Mouse (Mus musculus) embryonic facial prominence, embryonic 14.5 days (tissue): Measurements from ENCODE around the gene Vpreb1. TPM values are rescaled to one million over a fixed set of nuclear protein-coding genes. Genes with fewer than 3 reads are reported as not detected.
"Not testable (repeated sequence)": the region's sequence is repeated elsewhere in the genome, so short reads cannot be mapped to it uniquely, and the experiment has no call there.

Experiments used
- ATAC-seq: fragments of 200-750 bp; cut with Nextera tagmentation; 2 replicates; pipeline ENCODE4 v1.8.0; 2017; ENCODE audit warnings: low read depth, moderate number of reproducible peaks, moderate TSS enrichment
- DNase-seq: peaks from one replicate; pipeline ENCODE4 v3.0.0-alpha.2; 2015; ENCODE audit warnings: low spot score
- H3K27ac ChIP-seq: fragments of 300-500 bp; sonication (generic); replicated peaks from 2 replicates; pipeline ENCODE4 v1.5.1; 2014; ENCODE audit warnings: low read depth, mild to moderate bottlenecking, low read length, moderate library complexity
- H3K27me3 ChIP-seq: fragments of 300-500 bp; sonication (generic); replicated peaks from 2 replicates; pipeline ENCODE4 v1.6.1; 2014; ENCODE audit warnings: low read length; ENCODE audit not compliant: control insufficient read depth, insufficient read depth
- H3K36me3 ChIP-seq: fragments of 300-500 bp; sonication (generic); 2 replicates; pipeline ENCODE4 v1.6.1; 2014; ENCODE audit warnings: low read length, mixed read lengths; ENCODE audit not compliant: control insufficient read depth, insufficient read depth
- H3K4me1 ChIP-seq: fragments of 300-500 bp; sonication (generic); 2 replicates; pipeline ENCODE4 v1.6.1; 2014; ENCODE audit warnings: antibody characterized with exemption, low read length; ENCODE audit not compliant: control insufficient read depth, insufficient read depth
- H3K4me2 ChIP-seq: fragments of 300-500 bp; sonication (generic); 2 replicates; pipeline ENCODE4 v1.6.1; 2014; ENCODE audit warnings: low read depth, mild to moderate bottlenecking, low read length, moderate library complexity, mixed read lengths
- H3K4me3 ChIP-seq: fragments of 300-500 bp; sonication (generic); 2 replicates; pipeline ENCODE4 v1.5.1; 2014; ENCODE audit warnings: low read depth, mild to moderate bottlenecking, low read length
- H3K9ac ChIP-seq: fragments of 300-500 bp; sonication (generic); 2 replicates; pipeline ENCODE4 v1.6.1; 2014; ENCODE audit warnings: low read depth, mild to moderate bottlenecking, low read length, moderate library complexity, mixed read lengths
- H3K9me3 ChIP-seq: fragments of 300-500 bp; sonication (generic); 2 replicates; pipeline ENCODE4 v1.6.1; 2016; ENCODE audit warnings: low read length; ENCODE audit not compliant: control insufficient read depth
- WGBS: fragments of 180-500 bp; shearing (Covaris S2); extraction: QIAGEN DNeasy Blood & Tissue Kit; methylation state at CpG from one replicate; pipeline ENCODE4 v1.1.7; 2014; 5-methylcytosine and 5-hydroxymethylcytosine counted together
- polyA plus RNA-seq: library from polyadenylated mRNA; unstranded; fragments of >200 nt; fragmentation: Nextera tagmentation; extraction: Ambion mirVana; gene quantifications from 2 replicates; pipeline ENCODE4 v1.2.1, GENCODE M21; 2014

Vpreb1 gene
- polyA plus RNA-seq, 1 experiment from 2014 or later: 1.6 TPM

DNA sequence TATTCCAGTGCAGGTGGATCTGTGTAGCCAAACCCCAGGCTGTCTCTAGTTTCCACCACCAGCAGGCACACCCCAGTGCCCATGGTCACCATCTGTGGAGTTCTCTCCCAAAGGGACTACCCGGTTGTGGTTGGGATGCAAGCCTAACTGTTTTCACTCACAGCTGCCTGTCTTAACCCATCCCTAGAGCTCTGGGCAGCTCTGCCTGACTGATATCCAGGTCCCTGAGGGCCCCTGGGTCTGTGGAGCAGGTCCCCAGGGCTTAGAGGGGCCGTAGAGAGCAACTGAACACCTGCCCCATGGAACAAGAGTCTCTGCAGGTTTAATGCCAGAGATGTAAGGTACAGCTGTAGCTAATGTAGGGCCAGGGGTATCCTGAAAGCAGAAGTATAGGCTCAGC is 6.7 kb downstream of the Vpreb1 start, which contains the start of gene Igll1:
TSS of gene Igll1 (minus strand) at position 8 of the 400 bp plus-strand sequence.
- no peak within 1 kb of the TSS for H3K9ac ChIP-seq
- H3K27me3 ChIP-seq: no peaks in the 10 kb centered on the region
- H3K4me2 ChIP-seq: no peak within 1 kb of the TSS
- DNase-seq: no peak
- H3K27ac ChIP-seq: no peak within 1 kb of the TSS
- H3K4me1 ChIP-seq: no peaks in the 10 kb centered on the region
- H3K4me3 ChIP-seq: no peak within 1 kb of the TSS
- H3K36me3 ChIP-seq: no peaks in the 10 kb centered on the region
- 67% methylated on average over 2 of the region's 2 CpGs for WGBS
- no peaks in the 10 kb centered on the region for H3K9me3 ChIP-seq
- peak; percentile 42; the same call in 1 of the 2 replicates for ATAC-seq

DNA sequence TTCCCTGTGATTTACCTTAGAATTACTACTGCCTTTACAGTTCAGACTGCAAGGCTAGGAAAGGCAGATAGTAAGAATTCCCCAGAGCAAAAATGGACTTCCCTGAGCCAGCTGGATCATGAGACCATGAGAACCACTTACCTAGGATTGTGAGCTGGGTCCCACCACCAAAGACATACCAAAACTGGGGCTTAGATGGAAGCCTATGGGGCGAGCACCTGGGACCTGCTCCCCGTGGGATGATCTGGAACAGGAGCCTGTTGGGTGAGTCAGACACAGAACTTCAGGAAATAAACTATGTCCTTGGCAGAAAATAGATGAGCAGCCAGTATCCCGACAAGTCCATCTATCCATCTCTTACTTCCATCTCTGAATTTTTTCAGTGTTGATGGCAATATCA is 8.4 kb downstream of the Vpreb1 start:
- 62% methylated on average over 3 of the region's 3 CpGs for WGBS
- no peak for ATAC-seq
- no peak overlapping the region for H3K4me2 ChIP-seq
- H3K36me3 ChIP-seq: no peaks in the 10 kb centered on the region
- DNase-seq: no peak
- H3K27me3 ChIP-seq: no peaks in the 10 kb centered on the region
- no peak overlapping the region for H3K4me3 ChIP-seq
- no peaks in the 10 kb centered on the region for H3K4me1 ChIP-seq
- no peak overlapping the region for H3K9ac ChIP-seq
- no peak overlapping the region for H3K27ac ChIP-seq
- no peaks in the 10 kb centered on the region for H3K9me3 ChIP-seq

DNA sequence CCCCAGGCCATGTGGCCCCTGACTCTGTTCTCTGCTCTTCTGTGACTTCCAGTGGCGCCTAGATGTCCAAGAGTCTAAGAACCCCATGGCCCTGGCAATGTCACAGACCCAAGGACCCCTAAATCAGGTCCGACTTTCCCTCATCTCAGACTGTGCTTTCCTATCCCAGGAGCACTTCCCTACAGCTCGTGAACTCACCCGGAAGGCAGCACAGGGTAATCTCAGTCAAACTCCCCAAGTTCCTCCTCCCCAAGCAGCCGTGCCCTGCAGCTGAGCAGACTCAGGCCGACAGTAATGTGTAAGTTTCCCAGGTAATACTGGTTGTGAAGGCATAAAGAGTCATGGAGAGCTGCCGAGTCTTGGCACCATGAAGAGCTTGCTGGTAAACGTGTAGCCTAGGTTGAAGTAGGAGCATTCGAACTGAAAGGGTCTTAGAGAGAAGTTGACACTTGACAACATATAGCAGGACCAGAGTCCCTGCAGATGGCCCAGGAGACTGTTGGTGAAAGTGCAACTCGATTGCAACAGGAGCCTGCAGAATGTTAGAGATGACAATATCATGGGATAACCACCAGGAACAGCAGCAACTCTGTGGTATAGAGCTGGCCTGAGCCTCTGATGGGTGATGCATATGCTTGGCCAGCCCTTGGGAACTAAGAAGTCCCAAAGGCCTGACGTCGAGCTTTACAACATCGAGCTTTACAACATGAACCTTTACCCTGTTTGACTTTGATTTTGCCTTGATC is 13.7 kb downstream of the Vpreb1 start:
- ATAC-seq (no peak), DNase-seq (no peak)
- Histone ChIP-seq H3K4me2 (no peak overlapping the region), H3K4me3 (no peak overlapping the region), H3K36me3 (no peaks in the 10 kb centered on the region), H3K27me3 (no peaks in the 10 kb centered on the region), H3K27ac (no peak overlapping the region), H3K9ac (no peak overlapping the region), H3K9me3 (no peaks in the 10 kb centered on the region), H3K4me1 (no peaks in the 10 kb centered on the region)
- 74% methylated on average over 13 of the region's 13 CpGs for WGBS

DNA sequence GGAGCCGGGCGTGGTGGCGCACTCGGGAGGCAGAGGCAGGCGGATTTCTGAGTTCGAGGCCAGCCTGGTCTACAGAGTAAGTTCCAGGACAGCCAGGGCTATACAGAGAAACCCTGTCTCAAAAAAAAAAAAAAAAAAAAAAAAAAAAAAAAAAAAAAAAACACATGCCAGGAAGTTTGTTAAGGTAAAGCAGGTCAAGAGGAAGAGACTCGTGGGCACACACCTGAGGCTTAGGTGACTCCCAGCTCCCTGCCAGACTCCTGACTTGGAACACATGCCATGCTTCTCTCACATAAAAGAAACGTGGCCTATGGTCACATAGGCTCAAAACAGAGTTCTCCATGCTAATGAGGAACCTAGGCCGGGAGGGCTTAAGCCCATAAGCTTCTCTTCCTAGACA is 14.6 kb downstream of the Vpreb1 start:
- not testable (repeated sequence) for DNase-seq, H3K9ac ChIP-seq, H3K9me3 ChIP-seq, H3K4me1 ChIP-seq, H3K27me3 ChIP-seq, H3K36me3 ChIP-seq, ATAC-seq, H3K4me2 ChIP-seq, H3K4me3 ChIP-seq, H3K27ac ChIP-seq
- whole genome bisulfite sequencing: 84% methylated on average over 9 of the region's 9 CpGs

DNA sequence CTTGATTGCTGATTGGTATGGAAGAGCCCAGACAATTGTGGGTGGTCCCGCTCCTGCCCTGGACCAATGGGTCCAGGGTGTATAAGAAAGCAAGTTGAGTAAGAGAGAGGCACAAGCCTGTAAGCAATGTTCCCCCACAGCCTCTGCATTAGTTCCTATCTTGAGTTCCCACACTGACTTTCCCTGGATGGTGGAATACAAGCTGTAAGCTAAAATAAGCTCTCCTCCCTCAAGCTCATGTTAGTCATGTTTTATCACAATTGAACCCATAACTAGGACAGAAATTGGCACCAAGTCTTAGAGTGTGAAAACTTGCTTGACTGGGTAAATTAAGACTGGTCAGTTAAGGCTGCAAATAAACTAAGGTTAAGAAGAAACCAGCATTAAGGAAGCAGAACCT is 15.1 kb downstream of the Vpreb1 start:
- H3K9me3 ChIP-seq: no peaks in the 10 kb centered on the region
- H3K36me3 ChIP-seq: no peaks in the 10 kb centered on the region
- WGBS: 92% methylated on average over 1 of the region's 1 CpGs
- H3K4me2 ChIP-seq: no peak overlapping the region
- DNase-seq (no peak), ATAC-seq (no peak)
- H3K9ac ChIP-seq: no peak overlapping the region
- no peak overlapping the region for H3K4me3 ChIP-seq
- H3K4me1 ChIP-seq: no peaks in the 10 kb centered on the region
- H3K27me3 ChIP-seq: no peaks in the 10 kb centered on the region
- no peak overlapping the region for H3K27ac ChIP-seq

DNA sequence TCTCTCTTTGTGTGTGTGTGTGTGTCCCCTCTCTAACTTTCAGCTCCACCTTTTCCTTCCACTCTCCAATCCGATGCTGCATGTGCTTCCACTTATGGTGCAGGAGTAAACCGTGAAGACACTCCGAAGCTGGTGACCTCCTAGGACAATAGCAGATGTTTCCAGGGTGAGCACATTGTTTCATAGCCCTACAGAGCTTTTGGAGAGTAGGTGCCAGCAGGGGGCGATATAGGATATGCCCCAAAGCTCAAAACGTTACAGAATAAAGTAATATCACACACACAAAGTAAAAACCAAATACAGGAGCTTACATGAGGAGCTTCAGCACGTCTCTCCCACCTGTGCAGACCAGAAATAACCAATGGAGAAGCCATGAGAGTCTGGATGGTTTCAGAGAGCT is 15.8 kb downstream of the Vpreb1 start:
- Histone ChIP-seq H3K9me3 (no peaks in the 10 kb centered on the region), H3K4me1 (no peaks in the 10 kb centered on the region), H3K27ac (no peak overlapping the region), H3K4me3 (no peak overlapping the region), H3K36me3 (no peaks in the 10 kb centered on the region), H3K4me2 (no peak overlapping the region), H3K9ac (no peak overlapping the region), H3K27me3 (no peaks in the 10 kb centered on the region)
- ATAC-seq (no peak), DNase-seq (peak; percentile 42)
- 26% methylated on average over 6 of the region's 6 CpGs for WGBS

DNA sequence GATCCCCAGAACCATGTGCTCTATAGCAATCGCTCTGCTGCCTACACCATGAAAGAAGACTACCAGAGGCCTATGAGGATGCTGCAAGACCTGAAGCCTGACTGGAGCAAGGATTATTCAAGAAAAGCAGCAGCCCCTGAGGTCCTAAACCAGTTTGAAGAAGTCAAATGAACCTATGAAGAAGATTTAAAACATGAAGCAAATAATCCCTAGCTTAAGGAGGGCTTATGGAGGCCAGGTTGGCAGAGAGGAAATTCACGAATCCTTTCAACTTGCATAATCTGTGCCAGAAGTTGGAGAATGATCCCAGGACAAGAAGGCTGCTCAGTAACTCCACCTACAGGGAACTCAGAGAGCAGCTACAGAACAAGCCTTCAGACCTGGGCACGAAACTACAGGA is 18.2 kb downstream of the Vpreb1 start:
- Histone ChIP-seq H3K4me2 (no peak overlapping the region), H3K9me3 (no peaks in the 10 kb centered on the region), H3K27me3 (no peaks in the 10 kb centered on the region), H3K27ac (no peak overlapping the region), H3K36me3 (no peaks in the 10 kb centered on the region), H3K9ac (no peak overlapping the region), H3K4me1 (no peaks in the 10 kb centered on the region), H3K4me3 (no peak overlapping the region)
- 75% methylated on average over 3 of the region's 3 CpGs for WGBS
- no peak for DNase-seq
- ATAC-seq: no peak

DNA sequence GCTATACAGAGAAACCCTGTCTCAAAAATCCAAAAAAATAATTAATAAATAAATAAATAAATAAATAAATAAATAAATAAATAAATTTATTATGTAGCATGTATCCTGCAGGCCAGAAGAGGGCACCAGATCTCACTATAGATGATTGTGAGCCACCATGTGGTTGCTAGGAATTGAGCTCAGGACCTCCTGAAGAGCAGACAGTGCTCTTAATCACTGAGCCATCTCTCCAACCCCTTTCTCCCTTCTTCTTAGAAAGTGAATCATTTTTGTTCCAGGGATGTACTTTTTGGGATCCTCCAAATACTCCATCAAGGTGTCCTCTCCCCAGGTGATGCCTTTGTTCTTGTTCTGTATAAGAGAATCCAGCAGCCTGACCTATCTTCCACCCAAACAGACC is 21.4 kb downstream of the Vpreb1 start:
- Histone ChIP-seq H3K4me3 (no peak overlapping the region), H3K27me3 (no peaks in the 10 kb centered on the region), H3K36me3 (no peaks in the 10 kb centered on the region), H3K9ac (no peak overlapping the region), H3K4me2 (no peak overlapping the region), H3K27ac (no peak overlapping the region), H3K4me1 (no peaks in the 10 kb centered on the region), H3K9me3 (no peaks in the 10 kb centered on the region)
- ATAC-seq (no peak), DNase-seq (no peak)

DNA sequence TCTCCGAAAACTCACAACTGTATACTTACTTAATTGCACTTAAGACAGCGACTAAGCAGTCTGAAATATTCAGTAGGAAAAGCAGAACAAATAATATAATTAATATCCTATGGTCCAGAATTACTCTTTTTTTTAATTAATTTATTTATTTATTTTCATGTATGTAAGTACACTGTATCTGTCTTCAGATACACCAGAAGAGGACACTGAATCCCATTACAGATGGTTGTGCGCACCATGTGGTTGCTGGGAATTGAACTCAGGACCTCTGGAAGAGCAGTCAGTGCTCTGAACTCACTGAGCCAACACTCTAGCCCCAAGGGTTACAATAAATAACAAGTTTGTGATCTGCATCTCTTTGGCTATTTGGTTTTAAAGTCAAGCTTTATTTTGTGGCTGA is 41.0 kb downstream of the Vpreb1 start:
- Histone ChIP-seq H3K4me3 (no peak overlapping the region), H3K4me1 (peaks cover 4% of the 10 kb centered on the region; the same call in 1 of the 2 replicates), H3K36me3 (no peaks in the 10 kb centered on the region), H3K4me2 (no peak overlapping the region), H3K27me3 (no peaks in the 10 kb centered on the region), H3K9ac (no peak overlapping the region), H3K9me3 (no peaks in the 10 kb centered on the region), H3K27ac (no peak overlapping the region)
- DNase-seq: no peak
- ATAC-seq: no peak
- 84% methylated on average over 3 of the region's 3 CpGs for WGBS
